Mouse (Mus musculus): ENCODE data around the gene Usp2. TPM values are rescaled to one million over a fixed set of nuclear protein-coding genes. Genes with fewer than 3 reads are reported as not detected.
A peak's percentile ranks its signal among the peaks of the same experiment; 100 is the strongest.

The Usp2 gene
- polyA plus RNA-seq, 1 experiment: 50.9 TPM

DNA sequence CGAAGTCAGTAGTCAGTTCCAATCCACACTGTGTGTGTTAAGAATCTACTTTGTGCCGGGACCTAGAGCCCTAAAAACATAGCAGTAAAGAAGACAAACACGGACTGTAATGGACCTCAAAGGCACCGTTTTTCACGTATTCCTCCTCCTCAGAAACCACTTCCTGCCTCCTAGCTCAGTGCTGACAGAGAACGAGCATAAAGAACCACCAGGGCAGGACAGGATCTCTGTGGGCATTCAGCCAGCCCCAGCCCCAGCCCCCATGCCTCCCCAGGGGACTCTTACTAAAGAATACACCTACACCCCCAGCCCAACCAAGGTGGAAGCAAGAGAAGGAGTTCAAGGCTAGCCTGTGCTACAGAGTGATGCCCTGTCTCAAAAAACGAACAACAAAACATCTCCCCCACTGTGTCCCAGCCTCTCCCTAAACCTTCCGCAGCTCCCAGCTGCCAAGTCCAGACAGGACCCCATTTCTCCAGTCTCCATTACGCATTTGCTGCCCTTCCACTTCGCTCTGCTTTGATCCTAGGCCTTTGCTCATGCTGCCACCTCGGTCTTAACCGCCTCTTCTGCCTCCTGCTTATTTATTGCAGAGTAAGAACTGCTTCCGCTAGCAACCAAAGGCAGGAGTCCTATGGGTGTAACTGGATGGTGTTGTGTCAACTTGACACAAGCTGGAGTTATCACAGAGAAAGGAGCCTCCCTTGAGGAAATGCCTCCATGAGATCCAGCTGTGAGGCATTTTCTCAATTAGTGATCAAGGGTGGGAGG lies 32.7 kb upstream of the Usp2 start:
- TF ChIP-seq POLR2A (IDR thresholded peaks at IDR 0.05; ENCODE audit: extremely low read depth, insufficient read depth, low read length) (no peak), CTCF (IDR thresholded peaks at IDR 0.05; ENCODE audit: extremely low read depth, insufficient read depth, low read length) (no peak)
- Histone ChIP-seq H3K4me1 (ENCODE audit: control insufficient read depth, insufficient read depth, low read length) (no peaks in the 10 kb centered on the region), H3K4me3 (ENCODE audit: insufficient read depth, low read length) (no peak overlapping the region), H3K27ac (ENCODE audit: insufficient read depth, low read length) (no peak overlapping the region)

DNA sequence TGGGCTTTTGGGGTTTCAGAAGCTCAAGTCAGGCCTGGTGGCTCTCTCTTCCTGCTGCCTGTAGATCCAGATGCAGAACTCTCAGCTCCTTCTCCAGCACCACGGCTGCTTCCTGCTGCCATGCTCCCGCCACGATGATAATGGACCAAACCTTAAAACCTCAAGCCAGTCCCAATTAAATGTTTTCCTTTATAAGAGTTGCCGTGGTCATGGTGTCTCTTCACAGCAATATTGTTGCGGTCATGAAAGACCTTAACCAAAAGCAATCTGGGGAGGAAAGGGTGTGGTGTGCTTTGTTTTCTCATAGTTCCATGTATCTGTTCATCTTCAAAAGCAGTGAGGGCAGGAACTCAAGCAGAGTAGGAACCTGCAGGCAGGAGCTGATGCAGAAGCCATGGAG lies 29.7 kb upstream of the Usp2 start:
- Histone ChIP-seq H3K4me3 (ENCODE audit: insufficient read depth, low read length) (no peak overlapping the region), H3K4me1 (ENCODE audit: control insufficient read depth, insufficient read depth, low read length) (no peaks in the 10 kb centered on the region), H3K27ac (ENCODE audit: insufficient read depth, low read length) (no peak overlapping the region)
- no peak for TF ChIP-seq POLR2A (IDR thresholded peaks at IDR 0.05; ENCODE audit: extremely low read depth, insufficient read depth, low read length)
- no peak for TF ChIP-seq CTCF (IDR thresholded peaks at IDR 0.05; ENCODE audit: extremely low read depth, insufficient read depth, low read length)

DNA sequence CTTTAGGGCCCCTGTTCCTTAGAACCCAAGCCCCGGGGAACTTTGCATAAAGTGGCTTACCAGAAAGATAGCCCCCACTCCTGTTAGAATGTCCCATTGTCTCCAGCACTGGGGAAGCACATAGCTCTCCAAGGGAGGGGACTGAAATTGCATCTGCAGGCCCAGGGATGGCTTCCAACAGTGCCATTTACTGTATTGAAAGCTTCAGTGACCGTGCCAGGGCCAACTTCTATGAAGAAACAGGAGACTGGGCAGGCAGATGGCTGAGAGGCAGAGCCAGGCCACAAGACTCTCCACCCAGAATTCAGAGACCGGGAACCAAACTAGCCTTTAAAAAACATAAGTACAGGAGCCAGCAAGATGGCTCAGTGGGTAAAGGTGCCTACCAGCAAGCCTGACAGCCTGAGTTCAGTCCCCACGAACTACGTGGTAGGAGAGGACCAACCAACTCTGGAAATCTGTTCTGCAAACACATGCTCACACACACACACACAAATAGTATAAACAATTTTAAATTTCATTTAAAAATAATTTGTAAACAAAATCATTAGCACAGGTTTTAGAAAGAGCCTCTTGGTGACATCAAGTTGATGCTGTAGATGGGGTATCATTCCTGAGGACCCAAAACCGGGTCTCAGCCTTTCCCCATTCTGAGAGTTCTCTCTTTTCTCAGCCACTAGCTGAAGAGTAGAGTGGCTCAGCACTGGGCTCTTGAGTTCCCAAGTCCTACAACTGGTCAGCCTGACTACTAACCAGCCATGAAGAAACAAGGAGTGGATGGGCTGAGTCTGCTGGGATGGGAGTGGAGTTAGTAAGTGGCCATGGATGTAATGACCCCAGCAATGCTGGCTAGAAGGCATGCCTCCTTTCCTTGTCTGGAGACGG lies 25.1 kb upstream of the Usp2 start:
- H3K4me1 ChIP-seq (ENCODE audit: control insufficient read depth, insufficient read depth, low read length): 0 out of 2 replicates have a peak, but pooled peaks cover 1% of the 10 kb centered on the region
- no peak overlapping the region for H3K27ac ChIP-seq (ENCODE audit: insufficient read depth, low read length)
- TF ChIP-seq CTCF (IDR thresholded peaks at IDR 0.05; ENCODE audit: extremely low read depth, insufficient read depth, low read length) (no peak), POLR2A (IDR thresholded peaks at IDR 0.05; ENCODE audit: extremely low read depth, insufficient read depth, low read length) (no peak)
- no peak overlapping the region for H3K4me3 ChIP-seq (ENCODE audit: insufficient read depth, low read length)

DNA sequence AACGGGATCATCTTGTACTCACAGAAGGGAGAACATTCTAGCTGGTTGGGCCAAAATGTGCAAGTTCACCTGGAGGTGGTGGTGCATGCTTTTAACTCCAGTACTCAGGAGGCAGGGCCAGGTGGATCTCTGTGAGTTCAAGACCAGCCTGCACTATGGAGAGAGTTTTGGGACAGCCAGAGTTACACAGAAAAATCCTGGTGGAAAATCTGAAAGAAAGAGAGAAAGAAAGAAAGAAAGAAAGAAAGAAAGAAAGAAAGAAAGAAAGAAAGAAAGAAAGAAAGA lies 24.5 kb upstream of the Usp2 start:
- TF ChIP-seq POLR2A (IDR thresholded peaks at IDR 0.05; ENCODE audit: extremely low read depth, insufficient read depth, low read length) (no peak), CTCF (IDR thresholded peaks at IDR 0.05; ENCODE audit: extremely low read depth, insufficient read depth, low read length) (no peak)

GRCm38 (mm10) chr9:44042836-44043707 lies 23.7 kb upstream of the Usp2 start, which contains the start of gene Thy1:
Gene Thy1, plus strand, starts transcription at chr9:44043384.
- TF ChIP-seq CTCF (IDR thresholded peaks at IDR 0.05; ENCODE audit: extremely low read depth, insufficient read depth, low read length) (no peak), POLR2A (IDR thresholded peaks at IDR 0.05; ENCODE audit: extremely low read depth, insufficient read depth, low read length) (peak; percentile 91)
- 0 out of 2 replicates have a peak, but pooled peaks cover 1% of the 10 kb centered on the region for H3K4me1 ChIP-seq (ENCODE audit: control insufficient read depth, insufficient read depth, low read length)
- peak within 1 kb of the TSS; percentile 96 for H3K27ac ChIP-seq (ENCODE audit: insufficient read depth, low read length)
- H3K4me3 ChIP-seq (ENCODE audit: insufficient read depth, low read length): peak within 1 kb of the TSS; percentile 90

More for the DNA sequence above, 24.5 kb upstream of the Usp2 start:
- Histone ChIP-seq H3K27ac (ENCODE audit: insufficient read depth, low read length) (no peak overlapping the region), H3K4me1 (ENCODE audit: control insufficient read depth, insufficient read depth, low read length) (0 out of 2 replicates have a peak, but pooled peaks cover 1% of the 10 kb centered on the region), H3K4me3 (ENCODE audit: insufficient read depth, low read length) (no peak overlapping the region; the same call in 1 of the 2 replicates)

GRCm38 (mm10) chr9:44043708-44044425 lies 23.0 kb upstream of the Usp2 start:
- H3K4me3 ChIP-seq (ENCODE audit: insufficient read depth, low read length): peak overlapping the region; percentile 90
- TF ChIP-seq CTCF (IDR thresholded peaks at IDR 0.05; ENCODE audit: extremely low read depth, insufficient read depth, low read length): no peak
- TF ChIP-seq POLR2A (IDR thresholded peaks at IDR 0.05; ENCODE audit: extremely low read depth, insufficient read depth, low read length): no peak
- H3K4me1 ChIP-seq (ENCODE audit: control insufficient read depth, insufficient read depth, low read length): peaks cover 3% of the 10 kb centered on the region
- peak overlapping the region; percentile 96 for H3K27ac ChIP-seq (ENCODE audit: insufficient read depth, low read length)

DNA sequence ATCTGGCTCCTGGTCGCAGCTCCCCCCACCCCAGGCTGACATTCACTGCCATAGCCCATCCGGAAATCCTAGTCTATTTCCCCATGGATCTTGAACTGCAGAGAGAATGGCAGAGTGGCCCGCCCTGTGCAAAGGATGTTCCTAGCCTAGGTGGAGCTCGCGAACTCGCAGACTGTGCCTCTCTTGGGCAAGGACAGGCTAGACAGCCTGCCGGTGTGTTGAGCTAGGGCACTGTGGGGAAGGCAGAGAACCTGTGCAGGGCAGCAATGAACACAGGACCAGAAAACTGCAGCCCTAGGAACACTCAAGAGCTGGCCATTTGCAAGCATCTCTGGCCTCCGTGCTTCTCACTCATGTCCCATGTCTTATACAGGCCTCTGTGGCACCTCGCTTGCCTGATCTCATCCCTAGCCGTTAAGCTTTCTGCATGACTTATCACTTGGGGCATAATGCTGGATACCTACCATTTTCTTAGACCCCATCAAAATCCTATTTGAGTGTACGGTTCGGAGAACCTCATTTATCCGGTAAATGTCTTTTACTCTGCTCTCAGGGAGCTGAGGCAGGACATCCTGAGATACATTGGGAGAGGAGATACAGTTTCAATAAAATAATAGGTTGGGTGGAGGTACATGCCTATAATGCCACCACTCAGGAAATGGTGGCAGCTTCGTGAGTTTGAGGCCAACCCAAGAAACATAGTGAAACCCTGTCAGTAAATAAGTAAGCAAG lies 22.2 kb upstream of the Usp2 start:
- H3K27ac ChIP-seq (ENCODE audit: insufficient read depth, low read length): no peak overlapping the region
- peak overlapping the region; percentile 90 for H3K4me3 ChIP-seq (ENCODE audit: insufficient read depth, low read length)
- TF ChIP-seq POLR2A (IDR thresholded peaks at IDR 0.05; ENCODE audit: extremely low read depth, insufficient read depth, low read length) (peak; percentile 48; the same call in 1 of the 2 replicates), CTCF (IDR thresholded peaks at IDR 0.05; ENCODE audit: extremely low read depth, insufficient read depth, low read length) (no peak)
- H3K4me1 ChIP-seq (ENCODE audit: control insufficient read depth, insufficient read depth, low read length): peaks cover 5% of the 10 kb centered on the region
